Mouse (Mus musculus): ENCODE data around the gene Prepl.

The Prepl gene

DNA sequence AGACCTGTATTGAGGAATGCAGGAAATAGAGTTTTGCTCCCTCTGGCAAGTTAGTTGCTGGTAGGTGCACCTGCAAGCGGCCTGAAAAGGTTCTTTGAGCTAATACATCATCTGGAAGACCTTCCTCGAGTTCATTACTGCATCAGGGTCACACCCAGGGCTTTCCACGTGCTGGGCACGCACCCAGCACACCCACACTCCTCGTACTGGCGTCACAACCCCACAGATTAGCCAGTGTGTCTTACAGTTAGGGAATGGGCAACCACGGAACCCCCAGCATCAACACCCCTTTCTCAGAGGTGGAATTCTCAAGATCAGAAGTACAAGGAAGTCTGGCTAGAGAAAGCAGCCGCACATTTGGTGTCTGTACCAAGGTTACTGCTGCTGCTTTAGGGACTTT is 65.8 kb downstream of the Prepl start:
- DNase-seq (ENCODE audit: low read depth, low spot score), result no peak

GRCm38 (mm10) chr17:85023247-85024167 is 66.5 kb downstream of the Prepl start:
- peak; percentile 83 for DNase-seq (ENCODE audit: low read depth, low spot score)

GRCm38 (mm10) chr17:85020343-85020742 is 69.7 kb downstream of the Prepl start:
- no peak for DNase-seq (ENCODE audit: low read depth, low spot score)

DNA sequence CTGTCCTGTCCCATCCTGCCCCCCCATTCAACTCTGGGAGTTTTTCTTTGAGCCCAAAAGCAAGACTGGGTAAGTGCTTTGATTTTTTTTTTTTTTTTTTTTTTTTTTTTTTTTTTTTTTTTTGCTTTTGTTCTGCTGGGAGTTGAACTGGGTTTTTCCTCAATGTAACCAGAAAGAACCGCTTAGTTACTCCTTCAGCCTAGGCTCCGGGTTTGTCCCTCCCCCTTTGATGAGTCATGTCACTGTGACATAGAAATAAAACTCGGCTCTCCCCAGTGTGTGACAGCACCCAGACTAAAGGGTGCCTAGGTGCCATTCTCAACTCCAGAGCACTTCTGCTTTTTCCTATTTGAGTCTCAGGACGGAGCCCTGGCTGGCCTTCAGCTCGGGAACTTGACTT is 71.2 kb downstream of the Prepl start:
- DNase-seq (ENCODE audit: low read depth, low spot score), result no peak

DNA sequence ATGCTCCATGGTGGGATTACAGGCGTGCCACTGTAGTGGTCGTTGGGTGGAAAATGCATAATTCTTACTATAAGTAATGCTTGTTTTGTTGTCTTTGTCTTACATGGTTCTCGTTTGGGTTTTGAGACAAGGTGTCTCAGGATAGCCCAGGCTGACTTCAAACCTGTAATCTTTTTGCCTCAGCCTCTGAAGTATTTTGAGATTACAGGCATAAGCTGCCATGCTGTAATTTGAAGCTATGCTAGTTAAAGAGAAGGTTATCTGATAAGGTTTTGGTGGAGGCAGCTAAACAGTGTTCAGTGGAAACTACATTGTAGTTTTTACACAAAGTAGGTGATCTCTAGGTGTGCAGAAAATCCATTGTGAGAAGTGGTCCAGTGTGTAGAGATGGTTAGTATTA is 71.7 kb downstream of the Prepl start:
- no peak for DNase-seq (ENCODE audit: low read depth, low spot score)

DNA sequence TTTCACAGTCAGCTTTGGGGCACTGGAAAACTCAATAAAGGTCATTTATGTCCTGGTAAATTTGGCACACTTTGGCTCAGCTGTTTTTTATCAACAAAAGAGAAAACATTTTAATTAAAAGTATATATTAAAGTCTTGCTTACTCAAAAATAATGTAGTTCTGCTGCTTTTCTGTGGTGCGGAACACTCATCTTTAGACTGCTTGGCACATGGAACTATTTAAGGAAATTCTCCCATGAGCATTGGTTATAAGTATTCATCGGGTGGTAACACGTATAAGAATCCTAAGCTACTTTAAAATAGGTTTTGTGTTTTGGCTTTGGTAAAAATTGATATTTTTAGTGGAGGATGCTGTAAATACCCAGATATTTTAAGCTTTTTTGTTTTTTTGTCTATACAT is 75.4 kb downstream of the Prepl start:
- DNase-seq (ENCODE audit: low read depth, low spot score), result no peak

- no peak for DNase-seq (ENCODE audit: low read depth, low spot score)
These were observed 76.6 kb downstream of the Prepl start for GRCm38 (mm10) chr17:85013485-85013884.
